Mouse (Mus musculus) cerebellum, adult 11 months (tissue): Measurements from ENCODE around the gene Cux2.
"Not testable (repeated sequence)": the region's sequence is repeated elsewhere in the genome, so short reads cannot be mapped to it uniquely, and the experiment has no call there.

Source experiments
- DNase-seq: peaks from one replicate; pipeline ENCODE4 v3.0.0; 2022

Gene Cux2

GRCm38 (mm10) chr5:121856740-121857139 lies 193.2 kb downstream of the Cux2 start:
- no peak for DNase-seq

GRCm38 (mm10) chr5:121854768-121855167 lies 195.1 kb downstream of the Cux2 start:
- DNase-seq = no peak

- DNase-seq = peak; percentile 44
Measured at GRCm38 (mm10) chr5:121853368-121854051, 196.4 kb downstream of the Cux2 start.

GRCm38 (mm10) chr5:121849478-121850349 lies 200.2 kb downstream of the Cux2 start:
- peak; percentile 45 for DNase-seq

GRCm38 (mm10) chr5:121848743-121849142 lies 201.2 kb downstream of the Cux2 start, which contains the start of gene Pheta1:
Pheta1 (plus strand) TSS chr5:121848984.
- peak; percentile 90 for DNase-seq

GRCm38 (mm10) chr5:121848035-121848519 lies 201.8 kb downstream of the Cux2 start:
- no peak for DNase-seq

GRCm38 (mm10) chr5:121847269-121847668 lies 202.6 kb downstream of the Cux2 start:
- not testable (repeated sequence) for DNase-seq

- no peak for DNase-seq
Measured at GRCm38 (mm10) chr5:121846322-121846721, 203.6 kb downstream of the Cux2 start.

- no peak for DNase-seq
Measured at GRCm38 (mm10) chr5:121845361-121845760, 204.5 kb downstream of the Cux2 start.

GRCm38 (mm10) chr5:121843138-121843905 lies 206.6 kb downstream of the Cux2 start:
- DNase-seq = no peak

GRCm38 (mm10) chr5:121842665-121843118 lies 207.2 kb downstream of the Cux2 start:
- peak; percentile 89 for DNase-seq

- peak; percentile 28 for DNase-seq
Measured at GRCm38 (mm10) chr5:121841973-121842372, 207.9 kb downstream of the Cux2 start.

- DNase-seq = no peak
Measured at GRCm38 (mm10) chr5:121841516-121841915, 208.4 kb downstream of the Cux2 start.

GRCm38 (mm10) chr5:121839128-121839473 lies 210.8 kb downstream of the Cux2 start:
- DNase-seq = peak; percentile 44

- peak; percentile 62 for DNase-seq
Measured at GRCm38 (mm10) chr5:121838341-121839127, 211.4 kb downstream of the Cux2 start.

GRCm38 (mm10) chr5:121837441-121838340 lies 212.2 kb downstream of the Cux2 start, which contains the start of gene Sh2b3:
Sh2b3 (minus strand) TSS chr5:121837646.
- DNase-seq = no peak

GRCm38 (mm10) chr5:121836692-121837415 lies 213.0 kb downstream of the Cux2 start:
- peak; percentile 85 for DNase-seq

GRCm38 (mm10) chr5:121835949-121836691 lies 213.8 kb downstream of the Cux2 start:
- no peak for DNase-seq

- no peak for DNase-seq
Measured at GRCm38 (mm10) chr5:121834991-121835747, 214.7 kb downstream of the Cux2 start.
